Mouse (Mus musculus): ENCODE data around the gene Snx1.

Snx1 gene

DNA sequence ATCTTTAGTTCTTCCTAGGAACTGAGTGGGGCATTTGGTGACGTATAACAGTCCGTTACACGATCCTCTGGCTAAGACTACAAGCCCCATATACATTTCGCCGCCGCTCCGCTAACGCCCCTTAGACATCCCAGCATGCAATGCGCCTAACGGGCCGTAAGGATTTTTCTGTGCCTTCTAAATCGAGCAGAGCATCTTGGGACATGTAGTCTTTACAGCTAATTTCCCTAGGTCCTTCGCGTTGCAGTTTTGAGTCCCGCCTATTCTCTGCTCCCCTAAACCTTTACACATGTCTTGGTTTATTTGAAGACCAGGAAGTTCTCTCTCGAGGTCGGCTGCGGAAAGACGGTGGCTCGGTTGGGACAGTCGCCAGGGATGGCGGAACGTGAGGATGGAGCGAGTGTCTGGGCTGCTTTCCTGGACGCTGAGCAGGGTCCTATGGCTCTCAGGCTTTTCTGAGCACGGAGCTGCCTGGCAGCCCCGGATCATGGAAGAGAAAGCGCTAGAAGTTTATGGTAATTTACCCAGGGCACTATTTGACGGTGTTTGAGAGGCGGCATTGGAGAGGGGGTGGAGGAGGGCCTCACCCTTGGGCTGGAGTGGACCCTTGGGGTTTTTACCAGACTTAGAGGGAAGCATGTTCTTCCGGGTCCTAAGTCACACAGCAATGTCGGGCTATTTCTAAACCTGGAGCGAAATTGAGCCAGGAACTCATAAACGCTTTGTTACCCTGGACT, at the start of gene Snx1, which contains the start of gene Ciao2a:
TSS of gene Snx1 (minus strand) at position 132 of the 737 bp plus-strand sequence.
TSS of gene Ciao2a (plus strand) at position 156 of the 737 bp plus-strand sequence.
- in situ Hi-C loops (cut with MboI; ENCODE audit: unreplicated experiment in 2 of 2), result loop anchor here in 1 of 2 experiments (25.0 kb wide), 1 partner anchor 586 kb away; the partner anchor contains the start of gene Car12

GRCm38 (mm10) chr9:66174985-66175384, 48.6 kb upstream of the Snx1 start:
- in situ Hi-C loops (cut with MboI; ENCODE audit: unreplicated experiment in 2 of 2), result loop anchor here in 1 of 2 experiments (25.0 kb wide), 2 partner anchors 112 to 212 kb away; no protein-coding TSS in a partner anchor

- in situ Hi-C loops (cut with MboI; ENCODE audit: unreplicated experiment in 2 of 2), result loop anchor here in 1 of 2 experiments (25.0 kb wide), 2 partner anchors 114 to 214 kb away; no protein-coding TSS in a partner anchor
Observed at GRCm38 (mm10) chr9:66173316-66173855, 47.0 kb upstream of the Snx1 start.

DNA sequence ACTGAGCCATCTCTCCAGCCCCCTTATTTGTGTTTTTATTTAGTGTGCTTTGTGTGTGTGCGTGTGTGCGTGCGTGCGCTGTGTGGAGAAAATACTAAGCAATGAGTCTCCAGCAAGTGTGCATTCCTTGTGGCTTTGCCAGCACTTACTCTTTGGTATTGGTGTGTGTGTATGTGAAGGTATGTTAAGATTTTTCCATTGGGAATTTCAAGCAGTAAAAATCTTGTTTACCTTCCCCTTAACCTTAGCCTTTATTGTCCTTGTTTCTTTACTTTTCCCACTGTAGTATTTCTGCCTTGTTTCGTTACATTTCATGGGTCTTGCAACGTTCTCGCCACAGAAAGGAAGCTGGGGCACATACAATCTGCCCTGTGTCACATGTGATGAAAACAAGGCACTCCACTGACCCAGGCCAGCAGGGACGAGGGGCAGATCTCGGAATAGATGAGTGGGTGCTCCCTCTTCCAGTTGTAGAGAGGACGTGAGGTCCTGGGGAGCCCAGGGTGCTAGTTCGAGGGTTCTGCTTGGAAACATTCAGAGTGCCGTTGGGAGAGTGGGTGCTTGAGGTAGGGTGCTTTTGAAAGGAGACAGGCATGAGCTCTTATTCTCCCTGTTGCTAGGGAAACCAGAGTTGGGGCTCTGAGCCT, 45.0 kb upstream of the Snx1 start:
- in situ Hi-C loops (cut with MboI; ENCODE audit: unreplicated experiment in 2 of 2), result loop anchor here in 1 of 2 experiments (25.0 kb wide), 2 partner anchors 116 to 216 kb away; no protein-coding TSS in a partner anchor

- in situ Hi-C loops (cut with MboI; ENCODE audit: unreplicated experiment in 2 of 2), result loop anchor here in 1 of 2 experiments (25.0 kb wide), 2 partner anchors 117 to 217 kb away; no protein-coding TSS in a partner anchor
Observed at GRCm38 (mm10) chr9:66170506-66170905, 44.1 kb upstream of the Snx1 start.

DNA sequence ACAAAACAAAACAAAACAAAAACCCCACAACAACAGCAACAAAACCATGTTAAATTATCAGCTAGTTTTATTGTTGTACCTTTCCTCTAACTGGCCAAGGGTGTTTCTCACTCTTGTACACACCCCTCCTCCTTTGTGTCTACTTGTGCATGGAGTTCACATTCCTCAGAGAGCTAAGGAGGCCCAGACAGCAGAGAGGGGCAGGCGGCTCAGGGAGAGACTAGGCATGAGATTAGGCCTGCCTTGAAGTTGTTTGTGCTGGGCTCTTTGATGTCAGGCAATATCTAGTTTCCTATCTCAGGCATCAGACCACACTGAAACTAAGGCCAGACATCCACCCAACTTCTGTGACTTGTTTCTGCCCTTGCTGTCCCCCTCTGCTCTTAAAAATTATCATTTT, 41.8 kb upstream of the Snx1 start:
- in situ Hi-C loops (cut with MboI; ENCODE audit: unreplicated experiment in 2 of 2), result loop anchor here in 1 of 2 experiments (25.0 kb wide), 2 partner anchors 119 to 219 kb away; no protein-coding TSS in a partner anchor

DNA sequence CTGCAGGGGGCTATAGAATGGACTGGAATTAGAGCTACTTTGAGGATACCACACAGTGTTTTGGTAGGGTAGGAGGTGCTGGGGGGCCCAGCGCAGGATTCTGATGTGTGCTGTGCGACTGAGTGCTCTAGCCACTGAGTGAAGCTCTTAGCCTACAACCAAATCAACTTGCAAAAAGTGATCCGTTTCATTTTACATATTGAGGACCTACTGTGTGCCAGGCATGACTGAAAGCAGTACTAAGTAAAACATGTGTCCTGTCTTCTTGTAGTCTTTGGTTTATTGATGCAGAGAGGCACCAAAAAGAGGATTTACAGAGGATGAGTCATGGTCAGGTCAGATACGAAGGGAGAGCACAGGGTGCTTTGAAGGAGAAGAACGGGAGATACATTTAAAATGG, 40.8 kb upstream of the Snx1 start:
- in situ Hi-C loops (cut with MboI; ENCODE audit: unreplicated experiment in 2 of 2), result loop anchor here in 1 of 2 experiments (25.0 kb wide), 2 partner anchors 120 to 220 kb away; no protein-coding TSS in a partner anchor

GRCm38 (mm10) chr9:66162995-66163394, 36.6 kb upstream of the Snx1 start:
- in situ Hi-C loops (cut with MboI; ENCODE audit: unreplicated experiment in 2 of 2), result loop anchor here in 1 of 2 experiments (25.0 kb wide), 2 partner anchors 124 to 224 kb away; no protein-coding TSS in a partner anchor

GRCm38 (mm10) chr9:66160155-66160554, 33.8 kb upstream of the Snx1 start:
- in situ Hi-C loops (cut with MboI; ENCODE audit: unreplicated experiment in 2 of 2), result loop anchor here in 1 of 2 experiments (25.0 kb wide), 2 partner anchors 127 to 227 kb away; no protein-coding TSS in a partner anchor

DNA sequence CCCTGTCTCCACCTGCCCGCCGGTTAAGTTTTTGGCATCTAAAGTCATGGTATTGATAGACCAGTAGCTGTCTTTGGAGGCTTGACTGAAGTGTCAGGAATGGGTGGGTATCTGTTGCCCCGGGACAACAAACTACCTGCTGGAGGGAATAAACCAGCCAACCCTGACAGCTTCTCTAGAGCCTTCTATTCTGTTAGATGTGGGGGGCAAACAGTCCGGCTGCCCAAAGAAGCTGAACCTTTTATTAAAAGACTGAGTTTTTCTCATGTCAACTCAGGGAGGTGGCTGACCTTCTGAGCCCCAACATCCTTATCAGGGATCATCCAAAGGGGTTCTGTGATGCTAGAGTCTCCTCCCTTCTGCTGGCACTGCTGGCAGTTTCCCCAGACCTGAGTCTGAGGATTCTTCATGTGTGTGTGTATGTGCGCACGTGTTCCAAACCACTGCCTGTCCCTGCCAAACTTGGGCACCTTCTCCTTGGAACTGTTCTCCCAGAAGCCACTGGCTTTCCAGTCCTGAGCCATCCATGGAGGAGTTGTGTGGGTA, 32.6 kb upstream of the Snx1 start:
- in situ Hi-C loops (cut with MboI; ENCODE audit: unreplicated experiment in 2 of 2), result loop anchor here in 1 of 2 experiments (25.0 kb wide), 2 partner anchors 128 to 228 kb away; no protein-coding TSS in a partner anchor

GRCm38 (mm10) chr9:66157958-66158830, 31.8 kb upstream of the Snx1 start, which contains the start of gene Dapk2:
Dapk2 (plus strand) TSS chr9:66158223.
- in situ Hi-C loops (cut with MboI; ENCODE audit: unreplicated experiment in 2 of 2), result loop anchor here in 1 of 2 experiments (25.0 kb wide), 2 partner anchors 129 to 229 kb away; no protein-coding TSS in a partner anchor

DNA sequence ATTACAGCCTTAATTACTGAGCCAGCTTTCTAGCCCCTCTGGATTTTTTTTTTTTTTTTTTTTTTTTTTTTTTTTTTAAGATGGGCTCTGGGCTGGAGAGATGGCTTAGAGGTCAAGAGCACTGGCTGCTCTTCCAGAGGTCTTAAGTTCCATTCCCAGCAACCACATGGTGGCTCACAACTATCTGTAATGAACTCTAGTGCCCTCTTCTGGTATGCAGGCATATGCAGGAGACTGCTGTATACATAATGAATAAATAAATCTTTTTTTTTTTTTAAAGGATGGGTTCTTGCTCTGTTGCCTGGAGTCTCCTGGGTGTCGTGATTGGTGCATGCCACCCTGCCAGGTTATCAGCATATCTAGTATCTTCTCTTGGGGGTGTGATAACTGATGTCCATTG, 29.1 kb upstream of the Snx1 start:
- in situ Hi-C loops (cut with MboI; ENCODE audit: unreplicated experiment in 2 of 2), result loop anchor here in 1 of 2 experiments (25.0 kb wide), 2 partner anchors 132 to 232 kb away; no protein-coding TSS in a partner anchor

DNA sequence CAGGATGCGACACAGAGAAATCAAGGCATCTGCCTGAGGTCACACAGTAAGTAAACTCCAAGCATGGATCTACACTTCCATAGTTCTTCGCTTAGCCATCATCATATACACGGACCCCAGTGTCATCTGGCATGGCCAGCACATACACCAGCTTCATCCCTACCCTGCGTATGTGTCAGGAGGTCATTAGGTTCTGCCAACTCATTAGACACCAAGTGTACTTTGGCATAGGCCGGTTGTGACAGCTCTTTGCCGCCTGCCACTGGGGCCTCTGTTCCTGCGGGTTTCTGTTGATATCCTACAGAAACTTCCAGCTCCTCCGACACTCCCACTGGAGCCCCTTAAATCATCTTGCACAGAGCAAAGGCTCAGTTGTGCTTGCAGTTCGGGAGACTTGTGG, 27.6 kb upstream of the Snx1 start:
- in situ Hi-C loops (cut with MboI; ENCODE audit: unreplicated experiment in 2 of 2), result loop anchor here in 1 of 2 experiments (25.0 kb wide), 2 partner anchors 133 to 233 kb away; no protein-coding TSS in a partner anchor

- in situ Hi-C loops (cut with MboI; ENCODE audit: unreplicated experiment in 2 of 2), result loop anchor here in 1 of 2 experiments (25.0 kb wide), 2 partner anchors 134 to 234 kb away; no protein-coding TSS in a partner anchor
Observed at GRCm38 (mm10) chr9:66153594-66153993, 27.2 kb upstream of the Snx1 start.

DNA sequence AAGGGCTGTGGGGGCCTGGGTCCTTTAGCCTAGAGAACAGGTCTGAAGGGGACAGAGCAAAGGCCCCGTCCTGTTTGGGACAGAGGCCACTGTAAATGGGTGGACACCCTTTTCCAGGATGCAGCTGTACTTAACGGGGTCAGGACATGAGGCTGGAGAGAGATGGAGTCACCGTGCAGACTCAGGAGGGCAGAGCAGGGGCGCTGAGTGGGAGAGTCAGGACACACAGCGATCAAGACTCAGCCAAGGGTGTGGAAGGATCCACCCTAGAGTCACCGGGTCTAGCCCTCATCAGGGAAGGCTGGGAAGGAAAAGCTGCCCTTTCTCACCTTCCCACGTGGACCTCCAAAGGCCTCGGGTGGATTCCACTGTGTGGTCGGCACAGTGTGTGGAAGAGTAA, 25.6 kb upstream of the Snx1 start:
- in situ Hi-C loops (cut with MboI; ENCODE audit: unreplicated experiment in 2 of 2), result loop anchor here in 1 of 2 experiments (25.0 kb wide), 2 partner anchors 135 to 235 kb away; no protein-coding TSS in a partner anchor

- in situ Hi-C loops (cut with MboI; ENCODE audit: unreplicated experiment in 2 of 2), result loop anchor here (10.0 to 25.0 kb wide), 7 partner anchors 309 to 839 kb away; partner anchors contain the start of genes Aph1b (in 1 of the 2), Car12 (in 1 of the 2) and Gm10647 (in 1 of the 2)
Observed at GRCm38 (mm10) chr9:66146141-66146540, 19.8 kb upstream of the Snx1 start.

DNA sequence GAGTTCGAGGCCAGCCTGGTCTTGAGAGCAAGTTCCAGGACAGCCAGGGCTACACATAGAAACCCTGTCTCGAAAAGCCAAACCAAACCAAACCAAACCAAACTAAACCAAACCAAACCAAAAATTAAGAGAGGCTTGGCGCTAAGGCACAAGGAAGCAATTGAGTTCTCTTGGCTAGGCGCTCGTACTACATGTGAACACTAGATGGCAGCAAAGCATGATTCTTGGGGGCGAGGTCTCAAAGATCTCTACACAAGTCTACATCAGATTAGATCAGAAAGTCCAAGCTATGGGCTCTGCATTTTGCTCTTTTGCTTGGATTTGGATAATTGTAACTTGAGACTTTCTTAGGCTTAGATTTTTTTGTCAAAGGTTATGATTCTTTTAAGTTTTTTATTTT, 17.9 kb upstream of the Snx1 start:
- in situ Hi-C loops (cut with MboI; ENCODE audit: unreplicated experiment in 2 of 2), result loop anchor here (5.0 to 25.0 kb wide), 8 partner anchors 311 to 841 kb away; partner anchors contain the start of genes Aph1b (in 1 of the 2), Car12 (in 1 of the 2) and Gm10647 (in 1 of the 2)

DNA sequence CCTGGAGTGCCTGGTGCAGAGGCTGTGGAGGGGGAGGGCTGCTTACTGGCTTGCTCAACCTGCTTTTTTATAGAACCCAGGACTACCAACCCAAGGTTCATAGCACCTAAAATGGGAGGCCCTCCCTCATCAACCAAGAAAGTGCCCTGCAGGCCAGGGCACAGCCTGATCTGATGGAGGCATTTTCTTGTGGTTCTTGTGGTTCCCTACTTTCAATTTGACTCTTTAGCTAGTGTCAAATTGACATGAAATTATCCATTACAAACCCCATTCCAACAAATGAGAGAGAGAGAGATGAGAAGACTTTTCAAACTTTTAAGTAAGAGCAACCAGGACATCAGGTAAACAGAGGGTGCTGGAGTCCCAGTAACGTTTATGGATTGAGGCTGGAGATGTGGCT, 15.9 kb upstream of the Snx1 start:
- in situ Hi-C loops (cut with MboI; ENCODE audit: unreplicated experiment in 2 of 2), result loop anchor here (5.0 to 25.0 kb wide), 8 partner anchors 313 to 843 kb away; partner anchors contain the start of genes Aph1b (in 1 of the 2), Car12 (in 1 of the 2) and Gm10647 (in 1 of the 2)

Data from v-Abl transformed pro-B cells (cell line).